Mouse (Mus musculus): ENCODE data around the gene Tpgs1.

- TF ChIP-seq CTCF (IDR thresholded peaks at IDR 0.05; ENCODE audit: borderline replicate concordance, insufficient read depth, low read length), result no peak
- TF ChIP-seq POLR2A (IDR thresholded peaks at IDR 0.05; ENCODE audit: low read depth, low read length), result no peak
Measured at GRCm38 (mm10) chr10:79626156-79626555, 43.0 kb upstream of the Tpgs1 start.

Measured in embryonic fibroblast, embryonic 13.5 days (primary cell).